Mouse (Mus musculus) intestine, embryonic 16.5 days (tissue): Measurements from ENCODE around the gene Faim. TPM values are rescaled to one million over a fixed set of nuclear protein-coding genes. Genes with fewer than 3 reads are reported as not detected.

ENCODE experiments used
- ATAC-seq: fragments of 200-750 bp; cut with Nextera tagmentation; 2 replicates; pipeline ENCODE4 v1.8.0; 2017; ENCODE audit warnings: moderate TSS enrichment, moderate library complexity
- H3K27ac ChIP-seq: fragments of 300-500 bp; sonication (generic); 2 replicates; pipeline ENCODE4 v1.5.1; 2014; ENCODE audit warnings: mild to moderate bottlenecking, low read length
- H3K27me3 ChIP-seq: fragments of 300-500 bp; sonication (generic); replicated peaks from 2 replicates; pipeline ENCODE4 v1.6.1; 2014; ENCODE audit warnings: low read length, control low read depth, mixed read lengths; ENCODE audit not compliant: control insufficient read depth, insufficient read depth
- H3K36me3 ChIP-seq: fragments of 300-500 bp; sonication (generic); 2 replicates; pipeline ENCODE4 v1.6.1; 2014; ENCODE audit warnings: low read length, control low read depth; ENCODE audit not compliant: control insufficient read depth, insufficient read depth
- H3K4me1 ChIP-seq: fragments of 300-500 bp; sonication (generic); 2 replicates; pipeline ENCODE4 v1.6.1; 2014; ENCODE audit warnings: low read length, control low read depth, mixed read lengths; ENCODE audit not compliant: control insufficient read depth, insufficient read depth
- H3K4me2 ChIP-seq: fragments of 300-500 bp; sonication (generic); 2 replicates; pipeline ENCODE4 v1.6.1; 2014; ENCODE audit warnings: low read depth, low read length, control low read depth
- H3K4me3 ChIP-seq: fragments of 300-500 bp; sonication (generic); 2 replicates; pipeline ENCODE4 v1.5.1; 2014; ENCODE audit warnings: mild to moderate bottlenecking, low read length
- H3K9ac ChIP-seq: fragments of 300-500 bp; sonication (generic); 2 replicates; pipeline ENCODE4 v1.6.1; 2014; ENCODE audit warnings: low read depth, low read length
- H3K9me3 ChIP-seq: fragments of 300-500 bp; sonication (generic); 2 replicates; pipeline ENCODE4 v1.6.1; 2016; ENCODE audit warnings: low read length, control low read depth; ENCODE audit not compliant: control insufficient read depth
- WGBS: fragments of 180-500 bp; shearing (Covaris S2); extraction: QIAGEN DNeasy Blood & Tissue Kit; methylation state at CpG from one replicate; pipeline ENCODE4 v1.1.7; 2014; 5-methylcytosine and 5-hydroxymethylcytosine counted together
- polyA plus RNA-seq: library from polyadenylated mRNA; unstranded; fragments of >200 nt; fragmentation: Nextera tagmentation; extraction: Ambion mirVana; gene quantifications from 2 replicates; pipeline ENCODE4 v1.2.1, GENCODE M21; 2015

Faim gene
- 34.5 and 36.9 TPM in 2 replicates for polyA plus RNA-seq

GRCm38 (mm10) chr9:98985800-98986475 is at the start of gene Faim:
Faim (plus strand) TSS chr9:98986373.
- Histone ChIP-seq H3K4me1 (peaks cover 4% of the 10 kb centered on the region; the same call in 1 of the 2 replicates), H3K36me3 (no peaks in the 10 kb centered on the region), H3K4me2 (peak within 1 kb of the TSS; percentile 89), H3K27ac (no peak within 1 kb of the TSS), H3K9ac (peak within 1 kb of the TSS; percentile 81), H3K4me3 (peak within 1 kb of the TSS; percentile 86), H3K27me3 (no peaks in the 10 kb centered on the region), H3K9me3 (no peaks in the 10 kb centered on the region)
- 1% methylated on average over 45 of the region's 45 CpGs for WGBS
- ATAC-seq, result peak; percentile 100

- Histone ChIP-seq H3K27me3 (peaks cover 1% of the 10 kb centered on the region; the same call in 1 of the 2 replicates), H3K9me3 (no peaks in the 10 kb centered on the region), H3K36me3 (no peaks in the 10 kb centered on the region), H3K9ac (no peak overlapping the region), H3K27ac (no peak overlapping the region), H3K4me1 (no peaks in the 10 kb centered on the region), H3K4me2 (no peak overlapping the region), H3K4me3 (no peak overlapping the region)
- ATAC-seq, result no peak
- 20% methylated on average over 2 of the region's 2 CpGs for WGBS
Measured at GRCm38 (mm10) chr9:98939290-98939689, 46.9 kb upstream of the Faim start.

GRCm38 (mm10) chr9:98952171-98953050 is 33.8 kb upstream of the Faim start:
- under 1% methylated on average over 40 of the region's 40 CpGs for WGBS
- H3K4me2 ChIP-seq, result no peak overlapping the region
- ATAC-seq, result no peak
- H3K9ac ChIP-seq, result no peak overlapping the region
- H3K27me3 ChIP-seq, result peaks cover 77% of the 10 kb centered on the region
- peaks cover 32% of the 10 kb centered on the region for H3K4me1 ChIP-seq
- 0 out of 2 replicates have a peak overlapping the region, but pooled peaks have one; percentile 4 for H3K4me3 ChIP-seq
- no peak overlapping the region for H3K27ac ChIP-seq
- no peaks in the 10 kb centered on the region for H3K36me3 ChIP-seq
- no peaks in the 10 kb centered on the region for H3K9me3 ChIP-seq

GRCm38 (mm10) chr9:98953291-98953690 is 32.9 kb upstream of the Faim start:
- Histone ChIP-seq H3K9ac (no peak overlapping the region), H3K4me3 (no peak overlapping the region), H3K36me3 (no peaks in the 10 kb centered on the region), H3K4me1 (peaks cover 32% of the 10 kb centered on the region), H3K27me3 (peaks cover 77% of the 10 kb centered on the region), H3K9me3 (no peaks in the 10 kb centered on the region), H3K27ac (no peak overlapping the region), H3K4me2 (no peak overlapping the region)
- no peak for ATAC-seq
- 6% methylated on average over 4 of the region's 4 CpGs for WGBS

- WGBS, result 3% methylated on average over 9 of the region's 9 CpGs
- H3K9me3 ChIP-seq, result no peaks in the 10 kb centered on the region
- no peaks in the 10 kb centered on the region for H3K36me3 ChIP-seq
- no peak for ATAC-seq
- H3K4me1 ChIP-seq, result peaks cover 32% of the 10 kb centered on the region
- H3K9ac ChIP-seq, result no peak overlapping the region
- peaks cover 81% of the 10 kb centered on the region for H3K27me3 ChIP-seq
- no peak overlapping the region for H3K4me3 ChIP-seq
- no peak overlapping the region for H3K27ac ChIP-seq
- no peak overlapping the region for H3K4me2 ChIP-seq
Measured at GRCm38 (mm10) chr9:98953830-98954229, 32.3 kb upstream of the Faim start.

GRCm38 (mm10) chr9:98954391-98955102 is 31.6 kb upstream of the Faim start:
- Histone ChIP-seq H3K4me3 (peak overlapping the region; percentile 46), H3K4me1 (peaks cover 32% of the 10 kb centered on the region), H3K9me3 (no peaks in the 10 kb centered on the region), H3K36me3 (no peaks in the 10 kb centered on the region), H3K4me2 (peak overlapping the region; percentile 48), H3K9ac (peak overlapping the region; percentile 18; the same call in 1 of the 2 replicates), H3K27ac (no peak overlapping the region), H3K27me3 (peaks cover 84% of the 10 kb centered on the region)
- 2% methylated on average over 33 of the region's 33 CpGs for WGBS
- ATAC-seq, result no peak

- H3K27ac ChIP-seq, result no peak within 1 kb of the TSS
- peaks cover 32% of the 10 kb centered on the region for H3K4me1 ChIP-seq
- peak within 1 kb of the TSS; percentile 46 for H3K4me3 ChIP-seq
- H3K27me3 ChIP-seq, result peaks cover 88% of the 10 kb centered on the region
- peak within 1 kb of the TSS; percentile 18; the same call in 1 of the 2 replicates for H3K9ac ChIP-seq
- no peaks in the 10 kb centered on the region for H3K36me3 ChIP-seq
- peak within 1 kb of the TSS; percentile 48 for H3K4me2 ChIP-seq
- peak; percentile 55 for ATAC-seq
- whole genome bisulfite sequencing, result under 1% methylated on average over 52 of the region's 58 CpGs
- no peaks in the 10 kb centered on the region for H3K9me3 ChIP-seq
Measured at GRCm38 (mm10) chr9:98955103-98955715, 31.0 kb upstream of the Faim start, which contains the start of gene Foxl2. Foxl2 (plus strand) TSS chr9:98955288.

- 1% methylated on average over 60 of the region's 60 CpGs for WGBS
- peak; percentile 17 for ATAC-seq
- Histone ChIP-seq H3K9ac (no peak overlapping the region), H3K4me3 (peak overlapping the region; percentile 46), H3K4me2 (peak overlapping the region; percentile 48), H3K27ac (no peak overlapping the region), H3K27me3 (peaks cover 88% of the 10 kb centered on the region), H3K4me1 (peaks cover 32% of the 10 kb centered on the region), H3K9me3 (no peaks in the 10 kb centered on the region), H3K36me3 (no peaks in the 10 kb centered on the region)
Measured at GRCm38 (mm10) chr9:98955716-98956224, 30.4 kb upstream of the Faim start.
